Mouse (Mus musculus): ENCODE measurements around the gene AI661453. TPM values are rescaled to one million over a fixed set of nuclear protein-coding genes. Genes with fewer than 3 reads are reported as not detected.

Gene AI661453
- total RNA-seq, 2 experiments from 2014 or later: 1.8 to 2.6 TPM

- no peak for DNase-seq
Measured at GRCm38 (mm10) chr17:47466284-47466683, 29.9 kb downstream of the AI661453 start.

- no peak for DNase-seq
Measured at GRCm38 (mm10) chr17:47467659-47468058, 31.2 kb downstream of the AI661453 start.

- DNase-seq: no peak
Measured at GRCm38 (mm10) chr17:47468063-47468462, 31.6 kb downstream of the AI661453 start.

- no peak for DNase-seq
Measured at GRCm38 (mm10) chr17:47468466-47468865, 32.1 kb downstream of the AI661453 start.

- DNase-seq: no peak
Measured at GRCm38 (mm10) chr17:47469642-47470041, 33.2 kb downstream of the AI661453 start.

- DNase-seq: no peak
Measured at GRCm38 (mm10) chr17:47470121-47470520, 33.7 kb downstream of the AI661453 start.

GRCm38 (mm10) chr17:47470686-47471085 is 34.3 kb downstream of the AI661453 start:
- DNase-seq: no peak

- DNase-seq: no peak
Measured at GRCm38 (mm10) chr17:47472435-47473350, 36.3 kb downstream of the AI661453 start.

GRCm38 (mm10) chr17:47473434-47473974 is 37.1 kb downstream of the AI661453 start:
- peak; percentile 77 for DNase-seq

GRCm38 (mm10) chr17:47474250-47474649 is 37.8 kb downstream of the AI661453 start:
- DNase-seq: no peak

- DNase-seq: no peak
Measured at GRCm38 (mm10) chr17:47475181-47475580, 38.8 kb downstream of the AI661453 start.

- DNase-seq: no peak
Measured at GRCm38 (mm10) chr17:47475714-47476113, 39.3 kb downstream of the AI661453 start.

- no peak for DNase-seq
Measured at GRCm38 (mm10) chr17:47479887-47480286, 43.5 kb downstream of the AI661453 start.

- peak; percentile 84 for DNase-seq
Measured at GRCm38 (mm10) chr17:47482401-47482800, 46.0 kb downstream of the AI661453 start.

- no peak for DNase-seq
Measured at GRCm38 (mm10) chr17:47484241-47484921, 48.0 kb downstream of the AI661453 start.

- DNase-seq: no peak
Measured at GRCm38 (mm10) chr17:47484993-47485392, 48.6 kb downstream of the AI661453 start.

GRCm38 (mm10) chr17:47485791-47486190 is 49.4 kb downstream of the AI661453 start:
- no peak for DNase-seq

- DNase-seq: no peak
Measured at GRCm38 (mm10) chr17:47490791-47491190, 54.4 kb downstream of the AI661453 start.

GRCm38 (mm10) chr17:47492731-47493130 is 56.3 kb downstream of the AI661453 start:
- no peak for DNase-seq

GRCm38 (mm10) chr17:47493653-47494052 is 57.2 kb downstream of the AI661453 start:
- no peak for DNase-seq

GRCm38 (mm10) chr17:47494132-47494531 is 57.7 kb downstream of the AI661453 start:
- no peak for DNase-seq

GRCm38 (mm10) chr17:47501531-47501930 is 65.1 kb downstream of the AI661453 start:
- DNase-seq: no peak

All from adrenal gland, postnatal 10 days (tissue).